Mouse (Mus musculus): ENCODE results near the gene Olfr397.

Gene Olfr397

DNA sequence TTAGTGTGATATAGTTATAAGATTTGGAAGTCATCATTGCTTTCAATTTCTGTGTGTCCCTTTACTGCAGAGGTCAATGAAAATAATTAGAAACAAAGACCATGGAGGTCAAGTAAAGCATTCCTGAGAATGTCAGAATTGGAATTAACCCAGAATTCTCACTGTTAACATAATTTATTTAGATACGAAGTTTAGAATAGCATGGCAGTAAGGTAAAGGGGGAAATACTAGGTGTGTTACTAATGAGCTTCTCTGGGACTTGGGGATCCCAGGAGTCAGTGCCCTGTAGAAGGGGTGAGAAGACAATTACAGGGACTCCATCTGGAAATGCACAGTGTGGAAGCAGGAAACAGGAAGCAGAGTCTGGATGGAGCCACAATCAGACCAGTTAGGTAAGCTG is at the start of gene Olfr397:
Olfr397 (plus strand) TSS at position 301 of the 400 bp plus-strand sequence.
- DNase-seq (ENCODE audit: low spot score), result no peak

DNA sequence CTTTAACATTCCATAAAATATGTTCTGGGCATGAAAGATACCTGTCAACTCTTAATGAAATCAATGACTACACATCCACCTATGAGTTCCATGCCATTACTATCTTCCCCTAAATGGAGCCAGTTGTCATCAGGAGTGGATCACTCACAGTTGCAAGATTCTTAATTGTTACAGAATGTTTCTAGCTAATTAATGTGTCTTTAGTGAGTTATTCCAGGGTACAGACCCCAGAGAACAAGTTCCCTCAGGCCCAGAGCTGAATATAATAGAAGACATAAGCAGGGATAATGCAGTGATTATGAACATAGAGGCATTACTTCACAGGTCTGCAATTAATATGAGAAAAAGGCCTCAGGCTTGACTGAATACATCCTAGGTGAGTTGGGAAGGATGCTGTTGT is 24.2 kb upstream of the Olfr397 start, which contains the start of gene Olfr23:
Olfr23 (plus strand) TSS at position 301 of the 400 bp plus-strand sequence.
- no peak for DNase-seq (ENCODE audit: low spot score)

- DNase-seq (ENCODE audit: low spot score), result no peak
Measured at GRCm38 (mm10) chr11:73990307-73990706, 29.7 kb downstream of the Olfr397 start, which contains the start of gene Olfr398. Olfr398 (minus strand) TSS chr11:73990407.

DNA sequence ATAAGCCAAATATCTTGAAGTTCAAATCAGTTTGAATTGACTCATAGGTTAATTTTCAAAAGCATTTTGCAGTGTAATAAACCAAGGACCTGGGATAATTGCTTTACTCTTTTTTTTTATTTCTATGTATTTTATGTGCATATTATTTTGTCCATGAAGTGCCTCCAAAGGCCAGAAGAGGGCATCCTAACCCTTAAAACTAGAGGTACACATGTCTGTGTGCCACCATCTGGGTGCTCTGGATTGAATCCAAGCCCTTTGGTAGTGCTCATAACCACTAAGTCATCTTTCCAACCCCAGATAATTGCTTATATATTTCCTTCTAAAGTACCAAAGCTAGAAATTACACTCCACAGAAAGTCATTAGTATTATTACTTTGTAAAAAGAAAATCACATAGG is 32.5 kb downstream of the Olfr397 start:
- no peak for DNase-seq (ENCODE audit: low spot score)

Data from urinary bladder, postnatal 25 days (tissue).